Mouse (Mus musculus): ENCODE data around the gene Scrn1. TPM values are rescaled to one million over a fixed set of nuclear protein-coding genes. Genes with fewer than 3 reads are reported as not detected.

Scrn1 gene
- polyA plus RNA-seq, 1 experiment from 2014 or later: 6.4 TPM

DNA sequence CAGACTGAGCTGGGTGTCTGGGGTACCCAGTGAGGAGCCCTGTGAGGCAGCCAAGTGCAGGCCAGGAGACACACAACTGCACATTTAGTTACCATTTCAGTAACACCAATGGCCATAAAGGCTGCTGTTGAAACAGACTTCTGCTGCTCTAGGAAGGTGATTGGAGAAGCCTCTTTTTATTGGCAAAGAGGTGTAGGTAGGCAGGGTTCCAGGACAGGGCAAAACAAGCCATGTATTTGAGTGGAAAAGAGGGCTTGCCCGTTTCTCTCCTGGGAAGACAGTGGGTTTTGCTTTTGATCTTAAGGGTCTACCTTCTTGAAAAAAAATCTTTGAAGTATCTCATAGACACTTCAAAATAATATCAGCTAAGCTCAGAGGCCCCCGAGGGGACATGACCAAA is 54.0 kb downstream of the Scrn1 start:
- whole genome bisulfite sequencing: 53% methylated on average over 2 of the region's 2 CpGs
- Histone ChIP-seq H3K27me3 (0 out of 2 replicates have a peak, but pooled peaks cover 13% of the 10 kb centered on the region), H3K36me3 (no peaks in the 10 kb centered on the region), H3K27ac (no peak overlapping the region), H3K9ac (no peak overlapping the region), H3K4me2 (no peak overlapping the region), H3K4me3 (no peak overlapping the region), H3K9me3 (no peaks in the 10 kb centered on the region), H3K4me1 (peaks cover 6% of the 10 kb centered on the region; the same call in 1 of the 2 replicates)
- ATAC-seq (ENCODE audit: insufficient number of reproducible peaks, low FRiP score, low TSS enrichment, low read depth): no peak

DNA sequence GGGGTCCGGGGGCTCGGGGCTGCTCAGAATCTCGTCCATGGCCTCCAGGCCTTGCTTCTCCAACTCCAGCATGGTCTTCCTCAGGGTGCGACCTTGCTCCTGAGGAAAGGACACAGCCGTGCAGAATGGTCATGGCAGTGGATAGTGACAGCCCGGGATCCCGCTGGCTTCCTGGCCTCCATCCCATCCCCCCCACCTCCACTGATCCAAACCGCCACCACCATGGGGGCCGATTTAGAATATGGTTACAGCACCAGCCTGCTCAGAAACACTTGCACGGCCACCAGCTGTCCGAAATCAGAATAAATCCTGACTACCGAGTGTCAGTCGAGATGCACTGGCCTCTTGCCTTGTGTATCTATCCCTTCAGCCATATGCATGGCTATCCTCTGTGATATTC is 57.0 kb downstream of the Scrn1 start:
- no peak overlapping the region for H3K27ac ChIP-seq
- peaks cover 18% of the 10 kb centered on the region; the same call in 1 of the 2 replicates for H3K27me3 ChIP-seq
- H3K9me3 ChIP-seq: no peaks in the 10 kb centered on the region
- 0 out of 2 replicates have a peak, but pooled peaks have one; percentile 19 for ATAC-seq (ENCODE audit: insufficient number of reproducible peaks, low FRiP score, low TSS enrichment, low read depth)
- H3K9ac ChIP-seq: no peak overlapping the region
- H3K4me3 ChIP-seq: no peak overlapping the region
- no peaks in the 10 kb centered on the region for H3K36me3 ChIP-seq
- WGBS: 90% methylated on average over 13 of the region's 13 CpGs
- H3K4me2 ChIP-seq: no peak overlapping the region
- peaks cover 6% of the 10 kb centered on the region; the same call in 1 of the 2 replicates for H3K4me1 ChIP-seq

DNA sequence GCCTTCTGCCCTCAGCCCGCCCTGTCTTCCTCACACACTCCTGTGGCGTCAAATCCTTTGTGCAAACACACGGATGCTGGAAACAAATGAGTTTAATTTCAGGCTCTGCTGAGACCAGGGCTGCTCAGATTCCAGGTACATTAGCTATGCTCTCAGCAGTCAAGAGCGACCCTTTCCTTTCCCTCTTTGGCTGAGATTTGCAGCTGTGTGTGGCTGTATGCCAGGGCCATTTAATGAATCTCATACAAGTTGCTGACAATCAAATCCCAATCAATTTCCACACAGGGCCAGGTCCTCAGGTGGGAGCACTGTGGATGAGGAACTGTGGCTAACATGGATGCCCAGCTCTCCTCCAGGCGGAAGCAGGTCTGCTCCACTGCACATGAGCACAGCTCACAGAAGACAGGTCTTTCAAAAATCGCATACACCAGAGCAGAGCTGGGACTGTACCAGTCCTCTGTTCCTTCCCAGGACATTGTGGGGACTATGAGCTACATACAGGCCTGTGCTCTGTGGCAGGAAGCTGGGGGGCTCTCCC is 58.0 kb downstream of the Scrn1 start:
- Histone ChIP-seq H3K9ac (no peak overlapping the region), H3K36me3 (no peaks in the 10 kb centered on the region), H3K4me1 (peaks cover 6% of the 10 kb centered on the region; the same call in 1 of the 2 replicates), H3K27me3 (peaks cover 18% of the 10 kb centered on the region; the same call in 1 of the 2 replicates), H3K4me2 (no peak overlapping the region), H3K27ac (no peak overlapping the region), H3K9me3 (no peaks in the 10 kb centered on the region), H3K4me3 (no peak overlapping the region)
- WGBS: 42% methylated on average over 6 of the region's 6 CpGs
- no peak for ATAC-seq (ENCODE audit: insufficient number of reproducible peaks, low FRiP score, low TSS enrichment, low read depth)

DNA sequence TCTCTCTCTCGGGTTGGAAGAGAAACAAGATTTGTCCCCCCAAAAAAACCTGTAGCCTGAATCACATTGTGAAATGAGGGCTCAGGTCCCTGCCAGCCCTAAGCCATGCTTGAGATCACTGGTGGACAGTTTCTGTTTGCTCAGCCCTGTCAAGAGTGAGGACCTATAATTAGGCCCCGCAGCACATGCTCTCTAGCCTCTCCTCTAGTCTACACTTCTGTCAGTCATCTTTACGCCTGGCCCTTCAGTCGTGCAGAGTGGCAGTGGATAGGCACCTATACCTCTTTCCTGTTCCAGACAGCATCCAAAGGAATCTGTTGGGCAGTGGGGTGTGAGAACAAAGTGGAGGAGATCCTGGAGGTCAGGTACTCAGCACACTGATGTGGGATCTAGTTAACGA is 58.5 kb downstream of the Scrn1 start:
- H3K9me3 ChIP-seq: no peaks in the 10 kb centered on the region
- H3K9ac ChIP-seq: no peak overlapping the region
- ATAC-seq (ENCODE audit: insufficient number of reproducible peaks, low FRiP score, low TSS enrichment, low read depth): no peak
- no peak overlapping the region for H3K4me2 ChIP-seq
- no peaks in the 10 kb centered on the region for H3K36me3 ChIP-seq
- H3K27ac ChIP-seq: no peak overlapping the region
- 49% methylated on average over 5 of the region's 5 CpGs for WGBS
- H3K4me3 ChIP-seq: no peak overlapping the region
- H3K27me3 ChIP-seq: peaks cover 14% of the 10 kb centered on the region; the same call in 1 of the 2 replicates
- peaks cover 6% of the 10 kb centered on the region; the same call in 1 of the 2 replicates for H3K4me1 ChIP-seq

GRCm38 (mm10) chr6:54507002-54507401 is 59.3 kb downstream of the Scrn1 start:
- H3K9me3 ChIP-seq: no peaks in the 10 kb centered on the region
- H3K4me3 ChIP-seq: no peak overlapping the region
- H3K4me2 ChIP-seq: no peak overlapping the region
- no peak overlapping the region for H3K9ac ChIP-seq
- no peak for ATAC-seq (ENCODE audit: insufficient number of reproducible peaks, low FRiP score, low TSS enrichment, low read depth)
- peaks cover 12% of the 10 kb centered on the region; the same call in 1 of the 2 replicates for H3K27me3 ChIP-seq
- peaks cover 6% of the 10 kb centered on the region; the same call in 1 of the 2 replicates for H3K4me1 ChIP-seq
- WGBS: 45% methylated on average over 8 of the region's 8 CpGs
- no peaks in the 10 kb centered on the region for H3K36me3 ChIP-seq
- H3K27ac ChIP-seq: no peak overlapping the region

DNA sequence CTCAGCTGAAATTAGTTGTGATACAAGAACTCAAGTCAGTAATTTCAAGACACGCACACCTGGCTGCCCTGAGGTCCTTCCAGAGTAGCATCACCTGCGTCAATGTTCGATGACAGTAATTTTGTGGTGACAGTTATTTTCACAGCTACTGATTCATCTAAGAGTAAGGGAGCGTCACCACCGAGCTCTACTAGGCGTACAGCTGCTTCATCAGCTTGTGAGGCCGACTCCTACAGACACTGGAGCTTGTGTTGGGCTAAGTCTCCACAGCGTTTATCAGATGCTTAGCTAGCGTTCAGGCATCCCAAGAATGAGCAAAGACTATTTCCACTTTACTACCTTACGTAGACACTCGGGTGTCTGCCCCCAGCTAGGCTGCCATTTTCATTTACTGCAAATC is 60.0 kb downstream of the Scrn1 start:
- H3K4me1 ChIP-seq: peaks cover 6% of the 10 kb centered on the region; the same call in 1 of the 2 replicates
- 74% methylated on average over 11 of the region's 11 CpGs for WGBS
- ATAC-seq (ENCODE audit: insufficient number of reproducible peaks, low FRiP score, low TSS enrichment, low read depth): no peak

DNA sequence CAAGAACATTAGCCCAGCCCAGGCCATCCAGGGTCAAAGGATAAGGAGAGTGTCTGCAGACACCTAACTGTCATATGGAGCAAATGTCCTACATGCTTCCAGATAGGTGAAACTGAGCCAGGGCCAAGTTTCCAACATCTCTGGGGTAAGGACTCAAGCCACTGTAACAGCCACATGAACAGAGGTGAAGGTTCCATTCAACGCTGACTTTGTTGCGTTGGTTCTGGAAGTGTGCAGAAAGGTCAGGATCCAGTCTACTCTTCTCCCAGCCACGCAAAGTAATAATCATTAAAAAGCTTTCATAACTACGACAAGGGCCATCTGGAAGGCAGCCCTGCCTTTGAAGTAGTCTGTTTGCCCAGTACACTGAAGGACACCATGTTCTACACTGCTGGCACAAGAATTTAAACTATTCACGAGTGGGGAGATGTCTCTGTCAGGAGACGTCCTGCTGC is 63.6 kb downstream of the Scrn1 start:
- no peak for ATAC-seq (ENCODE audit: insufficient number of reproducible peaks, low FRiP score, low TSS enrichment, low read depth)
- H3K9ac ChIP-seq: no peak overlapping the region
- peaks cover 15% of the 10 kb centered on the region; the same call in 1 of the 2 replicates for H3K27me3 ChIP-seq
- H3K27ac ChIP-seq: no peak overlapping the region
- H3K4me3 ChIP-seq: no peak overlapping the region
- no peak overlapping the region for H3K4me2 ChIP-seq
- 53% methylated on average over 6 of the region's 6 CpGs for WGBS
- H3K9me3 ChIP-seq: no peaks in the 10 kb centered on the region
- no peaks in the 10 kb centered on the region for H3K36me3 ChIP-seq
- no peaks in the 10 kb centered on the region for H3K4me1 ChIP-seq

More for the DNA sequence above, 60.0 kb downstream of the Scrn1 start:
- H3K27ac ChIP-seq: no peak overlapping the region
- no peak overlapping the region for H3K4me3 ChIP-seq
- no peak overlapping the region for H3K4me2 ChIP-seq
- H3K27me3 ChIP-seq: peaks cover 13% of the 10 kb centered on the region; the same call in 1 of the 2 replicates
- no peaks in the 10 kb centered on the region for H3K9me3 ChIP-seq
- H3K36me3 ChIP-seq: no peaks in the 10 kb centered on the region
- H3K9ac ChIP-seq: no peak overlapping the region

DNA sequence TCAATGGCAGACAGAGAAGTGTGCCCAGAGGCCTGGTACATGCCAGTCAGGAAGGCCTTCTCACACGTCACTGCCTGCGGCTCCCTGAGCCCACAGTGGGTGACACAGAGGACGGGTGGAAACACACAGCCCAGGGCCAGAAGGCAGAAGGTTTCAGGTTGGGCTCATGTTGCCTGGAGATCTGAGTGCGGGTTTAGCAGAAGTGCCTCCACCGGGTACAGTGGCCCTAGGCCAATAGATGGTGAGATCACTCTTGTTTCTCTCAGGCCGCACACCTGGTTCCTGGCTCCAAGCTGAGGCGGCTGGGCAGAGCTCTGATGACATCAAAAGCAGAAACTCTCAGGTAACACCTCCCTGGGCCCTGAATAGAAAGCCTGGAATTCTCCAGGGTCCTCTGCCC is 70.1 kb downstream of the Scrn1 start:
- no peak overlapping the region for H3K9ac ChIP-seq
- no peaks in the 10 kb centered on the region for H3K9me3 ChIP-seq
- peaks cover 14% of the 10 kb centered on the region; the same call in 1 of the 2 replicates for H3K27me3 ChIP-seq
- ATAC-seq (ENCODE audit: insufficient number of reproducible peaks, low FRiP score, low TSS enrichment, low read depth): no peak
- H3K4me3 ChIP-seq: no peak overlapping the region
- H3K4me2 ChIP-seq: no peak overlapping the region
- H3K36me3 ChIP-seq: no peaks in the 10 kb centered on the region
- no peak overlapping the region for H3K27ac ChIP-seq
- WGBS: 70% methylated on average over 7 of the region's 7 CpGs
- H3K4me1 ChIP-seq: 0 out of 2 replicates have a peak, but pooled peaks cover 4% of the 10 kb centered on the region

DNA sequence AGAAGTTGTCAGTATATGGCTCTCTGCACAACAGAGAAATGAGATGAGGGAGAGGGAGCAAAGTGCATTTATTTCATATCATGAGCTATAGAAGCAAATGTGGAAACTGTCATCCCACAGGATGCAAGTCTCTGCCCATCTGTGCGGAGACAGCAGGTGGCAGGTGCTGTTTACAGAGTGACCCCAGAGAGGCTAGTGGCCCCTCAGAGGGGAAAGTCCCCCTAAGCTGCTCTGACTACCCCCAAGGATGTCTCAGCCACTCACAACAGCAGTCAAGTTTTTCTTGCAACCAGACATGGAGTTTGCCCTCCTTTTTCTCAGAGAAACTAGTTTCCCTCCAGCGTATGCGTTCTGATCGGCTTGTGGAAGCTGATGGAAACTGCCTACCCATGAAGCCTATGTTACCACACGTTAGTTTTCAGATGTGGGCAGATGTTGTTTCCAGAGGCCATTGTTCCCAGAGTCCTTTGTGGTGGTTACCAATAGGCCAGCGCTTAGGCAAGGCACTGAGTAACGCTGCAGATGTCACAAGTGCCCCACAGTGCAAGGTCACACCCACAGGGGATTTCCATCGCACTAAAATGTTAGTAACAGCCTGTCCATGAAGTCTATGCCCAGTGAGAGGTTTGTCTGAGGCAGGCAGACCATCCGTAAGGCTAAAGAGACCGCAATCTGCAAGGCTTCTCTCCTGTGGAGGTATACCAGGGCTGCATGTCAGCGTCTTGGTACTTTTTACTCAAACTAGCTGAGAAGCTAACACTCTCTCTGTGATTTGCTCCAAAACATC is 71.5 kb downstream of the Scrn1 start:
- H3K27me3 ChIP-seq: peaks cover 13% of the 10 kb centered on the region; the same call in 1 of the 2 replicates
- no peak overlapping the region for H3K4me3 ChIP-seq
- H3K4me2 ChIP-seq: no peak overlapping the region
- no peaks in the 10 kb centered on the region for H3K9me3 ChIP-seq
- no peaks in the 10 kb centered on the region for H3K36me3 ChIP-seq
- 71% methylated on average over 11 of the region's 11 CpGs for WGBS
- no peak overlapping the region for H3K9ac ChIP-seq
- H3K27ac ChIP-seq: no peak overlapping the region
- no peak for ATAC-seq (ENCODE audit: insufficient number of reproducible peaks, low FRiP score, low TSS enrichment, low read depth)
- H3K4me1 ChIP-seq: 0 out of 2 replicates have a peak, but pooled peaks cover 4% of the 10 kb centered on the region

- no peaks in the 10 kb centered on the region for H3K9me3 ChIP-seq
- peaks cover 13% of the 10 kb centered on the region; the same call in 1 of the 2 replicates for H3K27me3 ChIP-seq
- no peaks in the 10 kb centered on the region for H3K36me3 ChIP-seq
- 0 out of 2 replicates have a peak, but pooled peaks cover 4% of the 10 kb centered on the region for H3K4me1 ChIP-seq
- H3K4me2 ChIP-seq: no peak overlapping the region
- H3K4me3 ChIP-seq: no peak overlapping the region
- H3K27ac ChIP-seq: no peak overlapping the region
- no peak overlapping the region for H3K9ac ChIP-seq
- peak; percentile 61; the same call in 1 of the 2 replicates for ATAC-seq (ENCODE audit: insufficient number of reproducible peaks, low FRiP score, low TSS enrichment, low read depth)
Observed at GRCm38 (mm10) chr6:54494097-54494496, 72.2 kb downstream of the Scrn1 start.

DNA sequence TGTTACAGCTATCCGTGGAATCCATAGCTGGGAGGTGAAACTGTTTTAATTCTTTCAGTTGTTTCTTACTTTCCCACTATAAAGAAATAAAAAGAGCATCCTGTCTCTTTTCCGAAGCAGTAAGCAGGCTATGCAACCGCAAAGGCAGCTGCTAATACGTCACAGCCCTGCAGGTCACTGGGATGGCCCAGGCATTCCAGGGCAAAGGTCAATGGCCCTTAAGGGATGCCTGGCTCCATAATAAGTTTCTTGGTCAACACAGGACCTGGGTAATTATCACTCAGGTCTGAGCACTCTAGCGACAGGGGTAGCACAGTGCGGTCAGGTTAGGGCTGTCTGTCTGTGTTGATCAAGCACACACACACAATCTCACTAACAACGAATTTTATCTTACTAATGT is 75.2 kb downstream of the Scrn1 start:
- ATAC-seq (ENCODE audit: insufficient number of reproducible peaks, low FRiP score, low TSS enrichment, low read depth): no peak
- Histone ChIP-seq H3K27me3 (peaks cover 25% of the 10 kb centered on the region; the same call in 1 of the 2 replicates), H3K27ac (no peak overlapping the region), H3K9ac (no peak overlapping the region), H3K36me3 (no peaks in the 10 kb centered on the region), H3K4me3 (no peak overlapping the region), H3K4me2 (no peak overlapping the region), H3K9me3 (no peaks in the 10 kb centered on the region), H3K4me1 (0 out of 2 replicates have a peak, but pooled peaks cover 4% of the 10 kb centered on the region)
- WGBS: 48% methylated on average over 7 of the region's 7 CpGs

Measured in limb, embryonic 15.5 days (tissue).